Mouse (Mus musculus) lung, postnatal 0 days (tissue): ENCODE results near the gene 1700125H20Rik.

Source experiments
- CTCF ChIP-seq: IDR thresholded peaks from 2 replicates; pipeline ENCODE4 v1.5.1; 2016; ENCODE audit warnings: antibody characterized with exemption, mild to moderate bottlenecking
- EP300 ChIP-seq: IDR thresholded peaks from 2 replicates; pipeline ENCODE4 v1.6.1; 2016; ENCODE audit warnings: antibody characterized with exemption, mild to moderate bottlenecking, control low read depth

GRCm38 (mm10) chr11:85189110-85189509, 18.9 kb downstream of the 1700125H20Rik start:
- TF ChIP-seq EP300: no peak
- TF ChIP-seq CTCF: no peak
